Mouse (Mus musculus) liver (tissue): ENCODE data around the gene Dnmt3a.
A peak's percentile ranks its signal among the peaks of the same experiment; 100 is the strongest.

Experiments used
- DNase-seq: peaks from one replicate; pipeline ENCODE4 v3.0.0-alpha.2; 2020; ENCODE audit warnings: mixed read lengths

Gene Dnmt3a

GRCm38 (mm10) chr12:3889875-3890635 is 84.2 kb downstream of the Dnmt3a start:
- no peak for DNase-seq

- peak; percentile 74 for DNase-seq
These were observed 85.2 kb downstream of the Dnmt3a start for GRCm38 (mm10) chr12:3890753-3891751.

- DNase-seq = no peak
These were observed 86.0 kb downstream of the Dnmt3a start for GRCm38 (mm10) chr12:3891779-3892239.

- DNase-seq = peak; percentile 43
These were observed 86.6 kb downstream of the Dnmt3a start for GRCm38 (mm10) chr12:3892240-3893059.

- DNase-seq = no peak
These were observed 87.5 kb downstream of the Dnmt3a start for GRCm38 (mm10) chr12:3893335-3893734.

- DNase-seq = no peak
These were observed 88.7 kb downstream of the Dnmt3a start for GRCm38 (mm10) chr12:3894525-3894924.

- DNase-seq = no peak
These were observed 91.3 kb downstream of the Dnmt3a start for GRCm38 (mm10) chr12:3897057-3897545.

- DNase-seq = no peak
These were observed 93.0 kb downstream of the Dnmt3a start for GRCm38 (mm10) chr12:3898811-3899210.

- no peak for DNase-seq
These were observed 99.6 kb downstream of the Dnmt3a start for GRCm38 (mm10) chr12:3905436-3905835.

GRCm38 (mm10) chr12:3906308-3906707 is 100.5 kb downstream of the Dnmt3a start:
- no peak for DNase-seq

- no peak for DNase-seq
These were observed 101.2 kb downstream of the Dnmt3a start for GRCm38 (mm10) chr12:3907008-3907407.

- no peak for DNase-seq
These were observed 101.6 kb downstream of the Dnmt3a start for GRCm38 (mm10) chr12:3907418-3907817.

- DNase-seq = no peak
These were observed 104.8 kb downstream of the Dnmt3a start for GRCm38 (mm10) chr12:3910466-3911093.

- DNase-seq = no peak
These were observed 106.1 kb downstream of the Dnmt3a start for GRCm38 (mm10) chr12:3911831-3912348.

- DNase-seq = peak; percentile 35
These were observed 110.0 kb downstream of the Dnmt3a start for GRCm38 (mm10) chr12:3915852-3916251.

GRCm38 (mm10) chr12:3917668-3918341 is 112.0 kb downstream of the Dnmt3a start:
- DNase-seq = no peak

- DNase-seq = no peak
These were observed 112.8 kb downstream of the Dnmt3a start for GRCm38 (mm10) chr12:3918577-3918976.

- peak; percentile 49 for DNase-seq
These were observed 113.6 kb downstream of the Dnmt3a start for GRCm38 (mm10) chr12:3919423-3919822.

GRCm38 (mm10) chr12:3926127-3926526 is 120.3 kb downstream of the Dnmt3a start:
- peak; percentile 60 for DNase-seq

- DNase-seq = no peak
These were observed 123.0 kb downstream of the Dnmt3a start for GRCm38 (mm10) chr12:3928841-3929240.
